ENCODE assay signal across 8 mouse cellular contexts in genomic region chr5:63755938-63756337, GRCm38 (mm10).
"Had no signal": no experiment of that assay in that cellular context is flagged by ENCODE, and none has a peak within 500 bp of the region (broad histone marks: within the 10 kb centered on the region; RNA-seq: fewer than 3 reads in every experiment).

No protein-coding gene starts in this region.

- H3K4me2 ChIP-seq: limb, embryonic 12.5 days; midbrain, embryonic 13.5 days had no signal

- DNase-seq: kidney, postnatal 14 days; layer of hippocampus, adult 9-11 months; liver; lung, adult 2 months; lung, postnatal 36 days; right cerebral cortex, postnatal 25 days had no signal

- H3K27me3 ChIP-seq: limb, embryonic 12.5 days; midbrain, embryonic 13.5 days had no signal

- H3K36me3 ChIP-seq: limb, embryonic 12.5 days; midbrain, embryonic 13.5 days had no signal

- H3K4me3 ChIP-seq: limb, embryonic 12.5 days; midbrain, embryonic 13.5 days had no signal
